Mouse (Mus musculus): Measurements from ENCODE around the gene Fan1.

DNA sequence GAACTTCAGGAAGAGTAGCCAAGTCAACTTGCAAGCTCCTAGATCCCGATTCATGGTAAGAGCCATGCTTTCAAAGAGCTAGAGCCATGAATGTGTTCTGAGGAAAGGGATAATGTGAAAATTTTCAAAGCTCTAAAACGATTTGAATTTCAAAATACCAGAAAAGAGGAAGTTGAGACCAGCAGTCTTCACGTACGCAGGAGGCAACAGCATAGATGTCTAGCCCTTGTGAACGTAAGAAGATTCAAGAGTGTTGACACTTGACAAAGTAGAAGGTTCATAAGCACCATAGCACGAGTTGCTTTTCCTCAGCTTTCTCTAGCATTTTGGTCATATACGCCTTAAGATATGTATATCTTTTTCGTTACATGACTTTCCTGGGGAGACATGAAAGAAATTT is 30.1 kb upstream of the Fan1 start:
- TF ChIP-seq POLR2A (IDR thresholded peaks at IDR 0.05; ENCODE audit: low read depth, low read length) (no peak), CTCF (IDR thresholded peaks at IDR 0.05; ENCODE audit: extremely low read depth, insufficient read length, insufficient replicate concordance, low read depth, low read length) (no peak)
